Mouse (Mus musculus) layer of hippocampus, adult 9-11 months (tissue): ENCODE data around the gene Ctse.
A peak's percentile ranks its signal among the peaks of the same experiment; 100 is the strongest.

Experiments used
- DNase-seq: peaks from one replicate; pipeline ENCODE4 v3.0.0; 2022

The Ctse gene

GRCm38 (mm10) chr1:131655601-131656000 lies 17.5 kb downstream of the Ctse start:
- DNase-seq: no peak

DNA sequence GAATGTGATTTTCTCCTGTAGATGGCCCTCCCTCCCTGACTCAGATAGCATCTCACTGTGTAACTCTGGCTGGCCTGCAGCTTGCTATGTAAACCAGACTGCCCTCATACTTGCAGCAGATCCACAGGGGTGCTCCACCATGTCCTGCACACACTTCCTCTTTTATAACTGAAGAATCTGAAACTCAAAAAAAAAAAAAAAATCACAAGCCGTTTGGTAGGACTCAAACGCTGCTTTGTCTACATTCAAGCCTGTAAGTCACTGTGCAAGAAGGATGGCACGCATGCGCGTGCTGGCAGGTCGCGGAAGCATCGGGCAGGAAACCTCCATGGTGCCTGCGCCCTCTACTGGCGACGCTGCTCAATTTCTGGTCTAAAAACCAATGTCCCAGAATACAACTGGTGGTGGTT lies 19.8 kb downstream of the Ctse start:
- DNase-seq: peak; percentile 95

DNA sequence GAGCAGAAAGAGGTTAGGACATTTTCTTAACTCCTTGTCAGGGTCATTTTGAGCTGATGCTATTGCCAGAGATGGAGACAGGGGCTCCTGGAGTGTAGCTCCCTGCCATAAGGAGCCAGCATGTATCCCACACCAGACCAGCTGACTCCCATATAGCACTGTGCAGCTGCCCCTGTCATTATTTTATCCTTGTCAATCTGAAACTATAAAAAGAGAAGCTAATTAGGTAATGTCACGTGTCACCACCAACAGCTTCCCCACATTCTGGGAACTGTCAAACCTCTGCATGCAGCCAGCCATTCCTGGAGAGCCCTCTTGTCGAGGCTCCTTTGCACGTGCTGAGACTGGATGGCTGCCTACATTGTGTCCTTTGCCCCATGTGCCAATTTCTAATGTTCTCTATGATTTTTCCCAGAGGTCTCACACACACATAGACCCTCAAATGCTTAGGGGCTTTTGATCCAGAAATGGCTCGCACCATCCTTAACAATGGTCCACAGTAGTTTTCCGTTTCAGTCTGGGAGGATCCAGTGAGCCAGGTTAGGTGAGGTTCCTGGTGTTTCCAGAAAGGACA lies 21.5 kb downstream of the Ctse start:
- no peak for DNase-seq

GRCm38 (mm10) chr1:131660266-131660665 lies 22.2 kb downstream of the Ctse start:
- no peak for DNase-seq

DNA sequence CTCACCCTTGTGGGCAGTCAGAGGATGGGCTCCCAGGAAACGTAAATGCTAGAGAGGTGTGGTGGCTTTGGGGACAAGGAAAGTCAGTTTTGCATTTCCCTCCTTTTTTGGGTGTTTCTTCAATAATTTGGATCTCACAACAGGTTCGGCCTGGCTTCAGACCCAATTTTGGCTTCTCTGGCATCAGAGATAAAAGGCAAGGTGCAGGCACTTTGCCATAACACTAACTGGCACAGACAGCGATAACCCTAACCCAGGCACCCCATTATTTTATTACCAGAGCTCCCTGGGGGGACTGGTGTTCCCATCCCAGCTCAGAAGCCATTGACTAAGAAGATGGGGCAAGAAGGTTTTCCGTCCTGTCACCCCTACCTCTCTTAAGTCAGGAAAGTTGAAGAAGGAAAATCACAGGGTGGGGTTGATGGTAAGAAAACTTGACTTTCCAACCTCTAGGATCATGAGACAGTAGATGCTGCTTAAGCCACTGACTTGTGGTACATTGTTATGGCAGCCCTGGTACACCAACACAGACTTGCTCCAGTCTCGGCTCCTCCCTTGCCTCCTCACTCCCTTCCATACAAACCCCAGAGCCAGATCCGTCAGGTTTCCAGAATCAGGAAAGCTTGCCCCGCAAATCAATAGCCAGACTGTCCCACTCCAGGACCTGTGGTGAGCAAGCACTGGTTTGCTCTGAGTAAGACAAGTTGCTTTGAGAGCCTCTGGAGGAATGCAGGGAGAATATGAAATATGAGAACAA lies 22.8 kb downstream of the Ctse start:
- DNase-seq: no peak

- DNase-seq: no peak
These were observed 23.6 kb downstream of the Ctse start for GRCm38 (mm10) chr1:131661749-131662148.

DNA sequence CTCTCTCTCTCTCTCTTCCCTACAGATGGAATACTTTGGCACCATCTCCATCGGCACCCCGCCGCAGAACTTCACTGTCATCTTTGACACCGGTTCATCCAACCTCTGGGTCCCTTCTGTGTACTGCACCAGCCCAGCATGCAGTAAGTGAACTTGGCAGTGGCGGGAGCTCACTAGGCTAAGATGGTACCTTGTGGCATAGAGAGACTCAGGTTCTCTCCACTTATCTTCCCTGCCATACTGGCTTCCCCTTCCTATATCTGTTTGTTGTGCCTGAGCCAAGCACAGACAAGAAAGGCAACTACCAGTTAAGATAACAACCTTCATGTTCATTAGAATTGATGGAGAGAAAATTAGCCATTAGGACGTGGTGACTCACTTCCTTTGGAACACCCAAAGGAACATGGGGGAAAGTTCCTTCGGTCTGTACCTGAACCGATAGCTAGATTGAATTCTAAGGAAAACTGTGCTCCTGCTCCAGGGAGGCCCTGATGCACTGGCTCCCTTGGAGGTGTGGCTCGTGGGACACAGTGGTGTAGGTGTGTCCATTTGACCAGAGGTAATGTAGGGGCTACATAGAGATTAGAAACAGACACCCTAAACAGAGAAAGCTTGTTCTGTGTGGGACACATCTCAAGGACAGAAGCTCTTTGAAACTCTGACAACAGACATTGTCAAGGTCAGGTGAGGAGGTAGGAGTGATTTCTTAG lies 25.3 kb downstream of the Ctse start:
- no peak for DNase-seq

- DNase-seq: no peak
These were observed 26.0 kb downstream of the Ctse start for GRCm38 (mm10) chr1:131664136-131664535.

DNA sequence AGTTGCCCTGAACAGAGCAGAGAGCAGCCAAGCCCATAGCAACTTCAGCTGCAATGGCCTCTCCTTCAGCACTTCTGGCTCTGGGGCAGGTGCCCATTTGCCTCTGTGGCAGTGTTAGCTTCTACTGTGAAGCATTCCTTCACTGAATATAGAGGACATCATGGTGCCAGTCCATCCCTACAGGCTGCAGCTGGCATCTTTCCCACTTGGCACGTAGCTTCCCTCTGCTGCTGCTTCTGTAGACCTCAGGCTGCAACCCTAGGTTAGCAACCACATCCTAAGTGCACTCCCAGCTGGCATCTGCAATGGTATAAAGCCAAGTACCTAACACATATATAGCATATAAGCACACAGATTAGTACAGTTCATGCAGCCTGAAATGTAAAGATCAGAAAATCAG lies 27.8 kb downstream of the Ctse start:
- DNase-seq: no peak

GRCm38 (mm10) chr1:131671113-131671512 lies 33.0 kb downstream of the Ctse start:
- no peak for DNase-seq

DNA sequence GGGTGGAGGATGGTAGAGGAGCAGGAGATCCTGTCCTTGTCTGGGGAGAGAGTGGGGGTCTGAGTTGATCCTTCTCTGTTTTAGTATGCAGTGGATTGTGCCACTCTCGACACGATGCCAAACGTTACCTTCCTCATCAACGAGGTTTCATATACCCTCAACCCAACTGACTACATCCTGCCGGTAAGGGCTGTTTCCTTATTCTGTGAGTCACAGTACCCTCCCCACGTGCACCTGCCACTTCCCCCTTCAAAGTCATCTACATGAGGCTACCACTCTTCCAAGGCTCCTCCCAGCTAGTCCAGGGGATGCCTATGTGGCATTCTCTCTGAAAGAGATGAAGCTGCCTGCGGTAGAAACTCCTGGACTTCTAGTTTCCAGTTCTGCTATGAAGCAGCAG lies 34.3 kb downstream of the Ctse start:
- DNase-seq: no peak

DNA sequence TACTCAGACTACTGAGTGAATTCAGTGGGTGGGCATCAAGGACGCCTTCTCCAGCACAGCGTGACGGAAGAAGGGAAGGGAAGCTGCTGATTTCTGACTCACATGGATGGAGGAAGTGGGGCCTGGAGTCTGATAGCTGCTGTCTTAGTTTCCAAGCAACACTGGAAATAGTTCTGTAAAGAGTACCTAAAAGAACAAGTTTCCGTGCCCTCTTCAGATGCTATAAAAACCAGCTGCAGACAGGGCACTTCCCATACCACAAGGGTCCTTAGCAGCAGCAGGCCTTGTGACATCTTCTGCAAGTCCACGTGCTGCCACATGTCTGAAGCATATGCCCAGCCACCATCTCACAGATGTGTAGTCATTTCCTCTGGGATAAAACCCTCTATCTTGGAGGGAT lies 41.5 kb downstream of the Ctse start:
- peak; percentile 63 for DNase-seq

GRCm38 (mm10) chr1:131687739-131688138 lies 49.6 kb downstream of the Ctse start:
- DNase-seq: no peak

GRCm38 (mm10) chr1:131688475-131688874 lies 50.4 kb downstream of the Ctse start, which contains the start of gene Rab7b:
Gene Rab7b, plus strand, starts transcription at chr1:131688695.
- DNase-seq: peak; percentile 61

DNA sequence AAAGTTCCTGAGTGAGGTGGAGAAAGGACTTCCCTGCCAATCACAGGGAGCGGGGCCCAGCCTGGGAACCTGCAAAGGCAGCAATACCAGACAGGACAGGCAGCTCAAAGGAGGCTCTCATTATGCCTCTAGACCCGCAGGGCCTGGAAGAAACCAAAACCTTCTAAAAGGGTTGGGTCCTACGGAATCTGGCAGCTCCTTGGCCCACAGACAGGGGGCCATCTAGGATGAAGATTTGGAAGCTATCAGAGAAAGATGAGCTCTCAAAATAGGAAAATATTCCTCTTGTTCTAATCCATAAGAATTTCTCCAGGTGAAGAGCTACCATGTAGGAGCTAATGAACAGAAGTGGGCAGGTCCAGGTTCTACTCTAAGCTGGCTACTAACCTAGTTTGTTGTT lies 50.9 kb downstream of the Ctse start:
- DNase-seq: no peak

DNA sequence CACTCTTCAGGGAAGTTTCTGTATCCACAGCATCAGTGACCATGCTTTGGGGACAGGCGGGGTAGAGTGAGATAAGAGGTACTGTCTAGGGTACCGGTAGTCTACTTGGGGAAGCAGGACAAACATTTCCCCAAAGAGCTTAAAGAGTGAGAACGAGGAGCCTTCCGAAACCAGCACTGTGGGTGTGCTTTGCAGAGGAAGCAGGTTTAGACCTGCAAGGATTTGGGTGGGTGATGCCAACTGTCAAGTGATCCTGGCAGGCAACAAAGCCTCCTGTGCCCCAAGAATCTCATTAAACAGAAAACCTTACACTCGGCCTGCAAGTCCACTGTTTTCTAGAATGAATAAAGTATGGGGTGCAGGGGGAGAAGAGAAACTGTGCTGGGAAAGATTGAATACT lies 51.8 kb downstream of the Ctse start:
- DNase-seq: no peak

DNA sequence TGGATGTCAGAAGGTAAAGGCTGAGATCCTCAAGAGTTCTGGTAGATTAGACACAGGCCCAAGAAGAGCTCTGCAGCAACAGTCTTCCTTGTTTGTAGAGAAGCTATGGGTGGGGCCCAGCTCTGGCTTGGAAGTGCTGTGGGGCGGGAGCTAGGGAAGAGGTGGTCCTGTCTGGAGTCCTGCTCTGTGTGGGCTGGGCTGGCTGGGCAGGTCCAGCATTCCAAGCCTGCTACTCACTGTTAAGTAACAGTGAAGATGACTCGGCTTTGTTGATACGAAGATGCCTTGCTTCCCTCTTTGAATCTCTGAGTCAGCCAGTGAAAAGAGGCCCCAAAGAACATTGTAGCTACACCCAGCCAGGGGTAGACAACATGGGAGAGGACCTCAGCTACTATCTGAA lies 52.3 kb downstream of the Ctse start:
- DNase-seq: no peak

- DNase-seq: no peak
These were observed 53.2 kb downstream of the Ctse start for GRCm38 (mm10) chr1:131691356-131691755.

GRCm38 (mm10) chr1:131695308-131695707 lies 57.2 kb downstream of the Ctse start:
- no peak for DNase-seq

DNA sequence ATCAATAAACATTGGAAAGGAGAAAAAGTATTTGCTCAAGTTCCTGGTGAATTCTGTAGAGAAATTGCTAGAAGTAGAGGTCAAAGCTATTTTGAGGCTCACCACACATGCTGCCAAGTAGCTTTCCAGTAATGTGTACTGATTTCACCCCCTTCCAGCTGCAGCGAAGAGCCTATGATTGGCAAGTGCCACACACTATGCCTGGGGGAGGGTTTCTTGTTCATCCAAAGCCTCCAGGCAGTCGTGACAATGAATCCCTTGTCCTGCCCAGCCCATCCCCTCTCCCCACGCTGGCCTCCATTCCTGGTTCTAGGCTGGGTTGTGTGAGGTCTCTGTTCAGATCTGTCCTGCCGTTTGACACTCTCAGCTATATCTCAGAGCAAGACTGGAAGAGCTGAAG lies 58.2 kb downstream of the Ctse start:
- peak; percentile 75 for DNase-seq

GRCm38 (mm10) chr1:131698770-131699169 lies 60.7 kb downstream of the Ctse start:
- DNase-seq: no peak

DNA sequence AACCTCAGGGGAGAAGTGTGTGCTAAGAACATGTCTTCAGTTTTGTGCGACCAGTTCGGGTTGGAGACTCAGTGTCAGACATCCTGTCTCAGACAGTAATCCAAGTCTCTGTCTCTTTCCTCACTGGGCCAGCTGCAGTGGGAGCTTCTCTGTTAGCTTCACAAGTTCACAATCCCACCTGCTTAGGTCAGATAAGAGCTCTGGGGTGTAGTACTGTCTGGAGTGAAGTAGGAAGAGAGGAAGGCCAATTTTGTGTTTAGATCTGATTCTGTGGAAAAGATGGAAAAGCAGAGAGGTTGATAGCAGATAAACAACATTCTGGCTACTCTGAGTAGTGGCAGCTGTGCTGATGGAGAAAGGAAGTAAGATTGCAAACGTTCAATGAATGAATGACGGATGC lies 61.5 kb downstream of the Ctse start:
- no peak for DNase-seq

DNA sequence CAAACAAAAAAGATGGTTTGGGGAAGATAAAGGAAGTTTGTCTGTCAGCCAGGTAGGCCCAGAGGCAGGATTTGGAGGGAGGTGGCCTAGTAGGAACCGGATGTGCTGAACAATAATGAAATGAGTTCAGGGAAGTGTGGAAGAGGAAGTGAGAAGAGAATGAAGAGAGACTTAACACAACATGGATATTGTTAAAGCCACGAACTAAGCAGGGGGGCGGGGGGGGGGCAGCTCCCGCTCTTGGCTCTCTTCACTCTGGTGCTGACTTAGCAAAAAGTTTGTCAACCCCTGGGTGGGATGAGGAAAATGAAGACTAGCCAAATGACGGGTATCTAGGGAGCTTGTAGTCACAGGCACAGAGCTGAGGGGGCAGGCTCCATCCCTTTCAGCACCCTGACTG lies 62.3 kb downstream of the Ctse start:
- DNase-seq: no peak

DNA sequence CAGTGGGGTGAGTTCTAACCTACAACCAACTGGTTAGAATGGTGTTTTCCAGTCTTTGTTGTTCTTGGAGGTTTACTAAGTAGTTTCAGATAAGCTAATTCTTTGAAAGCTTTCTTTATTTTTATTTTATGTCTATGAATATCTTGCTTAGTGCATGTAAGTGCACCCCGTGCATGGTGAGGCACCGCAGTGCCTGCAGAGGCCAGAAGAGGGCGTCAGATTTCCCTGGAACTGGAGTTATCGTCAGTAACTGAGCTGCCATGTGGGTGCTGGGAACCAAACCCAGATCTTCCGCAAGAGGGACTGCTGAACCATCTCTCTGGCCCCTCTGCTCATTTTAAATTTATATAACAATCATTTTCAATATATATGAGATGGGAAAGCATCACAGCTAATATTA lies 63.3 kb downstream of the Ctse start:
- no peak for DNase-seq
